Mouse (Mus musculus) Muller cell, postnatal 12 days (primary cell): Measurements from ENCODE around the gene Sds.

Experiments
- DNase-seq: peaks from one replicate; pipeline ENCODE4 v3.0.0-alpha.2; 2015; ENCODE audit errors: inconsistent ontology term

Sds gene

DNA sequence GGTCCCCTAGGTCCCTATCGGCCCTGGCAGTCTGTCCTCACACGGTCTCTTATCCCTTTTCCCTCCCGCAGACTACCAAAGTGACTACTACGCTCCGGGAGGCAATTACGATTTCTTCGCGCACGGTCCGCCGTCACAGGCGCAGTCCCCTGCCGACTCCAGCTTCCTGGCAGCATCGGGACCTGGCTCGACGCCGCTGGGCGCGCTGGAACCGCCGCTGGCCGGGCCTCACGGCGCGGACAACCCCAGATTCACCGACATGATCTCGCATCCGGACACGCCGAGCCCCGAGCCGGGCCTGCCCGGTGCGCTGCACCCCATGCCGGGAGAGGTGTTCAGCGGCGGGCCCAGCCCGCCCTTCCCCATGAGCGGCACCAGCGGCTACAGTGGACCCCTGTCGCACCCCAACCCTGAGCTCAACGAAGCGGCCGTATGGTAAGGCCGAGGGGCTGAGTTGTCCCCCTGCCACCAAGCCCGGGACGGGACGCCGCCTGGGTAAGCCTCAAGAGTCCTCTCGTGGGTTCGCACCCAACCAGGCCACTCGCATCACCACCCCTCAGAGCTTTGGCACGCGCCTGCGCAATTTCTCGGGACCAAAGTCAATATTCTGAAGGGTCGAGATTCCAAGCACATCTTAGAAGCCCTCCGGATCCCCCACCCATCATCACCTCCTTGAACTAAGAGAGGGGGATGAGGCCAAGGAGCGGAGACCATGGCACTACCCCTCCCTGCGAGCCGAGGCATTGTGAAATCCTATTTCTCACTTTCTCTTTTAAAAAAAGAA is 36.2 kb upstream of the Sds start:
- no peak for DNase-seq

DNA sequence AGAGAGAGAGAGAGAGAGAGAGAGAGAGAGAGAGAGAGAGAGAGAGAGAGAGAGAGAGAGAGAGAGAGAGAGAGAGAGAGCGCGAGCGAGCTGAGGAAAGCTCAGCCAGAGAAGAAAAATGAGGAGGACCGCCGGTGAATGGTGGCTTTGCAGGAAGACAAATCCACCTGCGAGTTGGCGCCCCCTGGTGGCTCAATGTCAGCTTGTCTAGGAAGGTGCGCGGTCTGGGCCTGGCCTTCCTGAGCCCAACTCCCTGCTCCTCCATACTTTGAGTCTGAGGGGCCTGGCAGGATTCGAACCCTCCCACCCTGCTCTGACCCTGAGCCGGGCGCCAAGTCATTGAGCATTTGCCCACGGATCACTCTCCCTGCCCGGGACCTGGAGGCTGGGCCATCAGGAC is 35.6 kb upstream of the Sds start:
- DNase-seq = peak; percentile 83

DNA sequence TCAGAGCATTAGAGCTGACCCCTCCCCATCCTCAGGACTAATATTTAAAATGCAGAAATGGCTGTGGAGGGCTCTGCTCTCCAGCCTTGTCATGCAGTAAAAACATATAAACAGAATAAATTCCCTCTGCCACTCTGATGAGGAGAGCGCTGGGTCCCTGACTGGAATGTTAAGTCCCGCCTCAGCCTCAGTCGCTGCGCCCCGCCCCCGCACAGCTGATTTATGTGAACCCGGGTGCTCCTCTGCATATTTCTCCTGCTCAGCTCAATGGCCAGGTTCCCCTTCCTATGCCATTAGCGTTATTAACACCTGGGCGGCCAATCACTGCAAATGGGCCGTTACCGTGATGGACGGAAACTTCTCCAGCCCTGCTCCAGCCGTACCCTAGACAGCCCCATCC is 29.0 kb upstream of the Sds start:
- no peak for DNase-seq

DNA sequence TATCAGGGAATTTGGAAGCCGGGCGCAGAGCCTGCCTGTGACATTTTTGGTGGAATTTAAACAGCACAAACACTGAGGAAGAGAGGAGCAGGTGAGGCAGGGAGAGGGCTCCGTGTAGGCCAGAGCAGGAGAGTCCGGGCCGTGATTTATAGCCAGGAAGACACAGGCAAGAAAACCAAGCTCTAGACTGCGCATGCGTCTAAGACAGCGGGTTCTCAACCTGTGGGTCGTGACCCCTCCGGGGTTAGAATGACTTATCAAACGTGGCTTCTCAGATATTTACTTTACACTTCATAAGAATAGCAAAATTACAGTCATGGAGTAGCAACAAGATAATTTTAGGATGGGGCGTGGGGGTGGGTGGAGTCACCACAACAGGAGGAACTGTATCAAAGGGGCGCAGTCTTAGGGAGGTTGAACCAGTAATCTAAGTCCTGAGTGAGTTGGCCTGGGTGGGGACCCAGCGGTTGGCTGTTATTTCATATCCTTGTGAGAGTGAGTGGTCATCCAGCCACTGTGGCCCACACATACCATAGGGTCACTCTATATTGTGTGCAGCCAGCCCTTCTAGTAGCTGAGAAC is 21.5 kb upstream of the Sds start:
- no peak for DNase-seq

DNA sequence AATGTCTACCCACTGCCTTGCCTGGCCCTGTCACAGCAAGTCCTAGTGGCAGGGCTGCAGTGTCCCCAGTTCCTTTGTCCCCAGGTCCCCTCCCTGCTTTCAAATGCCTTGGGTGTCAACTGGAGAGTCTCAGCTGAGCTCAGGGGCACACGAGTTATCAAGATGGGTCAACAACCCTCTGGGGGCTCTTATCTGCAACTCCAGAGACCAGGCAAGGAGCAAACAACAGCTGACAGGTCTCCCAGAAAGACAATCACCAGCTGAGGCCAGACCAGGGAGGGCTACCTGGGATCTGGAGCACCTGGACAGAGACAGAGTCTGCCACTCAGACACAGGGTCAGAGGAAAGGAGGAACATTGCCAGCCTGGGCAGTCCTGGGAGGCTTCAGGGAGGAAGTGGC is 20.1 kb upstream of the Sds start:
- DNase-seq = no peak

DNA sequence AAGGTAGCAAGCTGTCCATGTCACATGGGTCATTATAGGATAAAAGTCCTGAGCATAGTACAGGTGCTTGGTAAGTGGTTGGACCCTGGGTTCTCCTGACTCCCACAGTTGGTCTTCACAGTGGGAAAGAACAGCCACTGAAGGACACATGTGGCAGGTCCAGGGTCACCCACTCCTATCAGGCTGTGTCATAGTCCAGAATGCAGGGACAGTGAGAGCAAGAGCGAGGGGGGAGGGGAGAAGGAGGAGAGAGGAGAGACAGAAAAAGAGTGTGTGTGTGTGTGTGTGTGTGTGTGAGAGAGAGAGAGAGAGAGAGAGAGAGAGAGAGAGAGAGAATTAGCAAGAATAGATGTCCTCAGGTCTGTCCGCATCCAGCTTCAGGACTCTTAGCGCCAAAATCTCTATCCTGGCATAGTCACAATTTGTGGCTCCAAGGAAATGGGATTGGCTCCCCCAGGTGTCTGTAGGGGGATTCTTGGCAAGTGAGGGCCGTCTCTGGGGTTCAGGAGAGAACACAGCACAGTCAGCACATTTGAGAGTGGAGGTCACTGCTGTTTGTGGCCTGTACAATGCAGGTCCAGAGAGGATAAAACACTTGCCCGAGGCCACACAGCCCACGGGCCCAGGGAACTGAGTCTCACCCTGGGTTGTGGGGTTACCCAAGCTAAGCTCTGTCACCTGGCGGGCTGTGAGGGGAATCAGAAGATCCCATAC is 19.3 kb upstream of the Sds start:
- no peak for DNase-seq

DNA sequence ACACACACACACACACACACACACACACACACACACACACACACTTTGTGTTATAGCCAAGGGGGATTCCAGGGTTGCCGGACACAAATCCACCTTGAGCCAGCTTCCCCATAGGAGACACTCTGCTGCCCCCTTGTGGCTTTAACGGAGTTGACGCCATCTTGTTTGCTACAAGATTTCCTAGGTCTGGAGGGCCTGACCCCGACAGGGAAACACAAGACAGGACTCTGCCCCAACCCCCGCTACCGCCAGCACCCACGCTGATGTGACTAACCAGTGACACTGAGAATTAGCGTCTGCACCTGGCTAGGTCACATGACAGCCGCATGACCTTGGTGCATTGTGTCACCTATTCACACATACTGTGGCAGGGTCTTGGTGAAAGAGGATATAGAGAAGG is 18.7 kb upstream of the Sds start:
- peak; percentile 42 for DNase-seq

DNA sequence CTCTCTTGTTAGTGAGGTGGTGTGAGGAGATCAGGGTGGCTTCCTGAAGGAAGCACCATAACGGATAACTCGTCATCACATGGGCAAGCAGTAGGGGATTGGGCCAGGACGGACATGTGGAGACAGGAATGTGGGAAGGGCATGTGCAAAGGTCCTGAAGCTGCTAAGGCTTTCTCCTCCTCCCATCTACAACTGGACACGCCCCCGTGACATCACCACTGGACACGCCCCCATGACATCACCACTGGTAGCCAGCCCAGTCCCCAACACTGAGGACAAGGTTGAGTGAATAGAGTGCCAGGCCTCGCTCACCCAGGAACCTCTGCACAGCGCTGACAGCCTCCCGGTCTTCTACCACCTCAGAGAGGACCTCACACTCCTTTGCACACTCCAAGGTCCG is 17.2 kb upstream of the Sds start:
- DNase-seq = no peak

DNA sequence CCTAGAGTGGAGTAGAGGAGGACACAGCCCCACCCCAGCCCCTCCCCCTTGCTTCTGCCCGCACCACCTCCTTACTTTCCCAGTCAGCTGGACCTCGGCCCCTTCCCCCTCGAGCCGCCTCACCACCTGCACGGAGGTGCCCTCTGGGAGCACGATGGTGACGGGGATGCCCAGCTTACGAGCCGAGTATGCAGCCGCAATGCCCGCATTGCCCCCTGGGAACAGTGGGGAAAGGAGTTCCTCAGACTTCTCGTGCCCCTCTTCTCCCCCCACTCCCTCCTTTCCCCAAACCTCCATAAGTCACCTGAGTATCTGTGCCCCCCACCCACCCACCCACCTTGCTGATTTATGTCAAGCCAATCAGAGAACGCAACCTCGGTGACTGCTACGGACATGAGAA is 14.4 kb upstream of the Sds start:
- DNase-seq = no peak

DNA sequence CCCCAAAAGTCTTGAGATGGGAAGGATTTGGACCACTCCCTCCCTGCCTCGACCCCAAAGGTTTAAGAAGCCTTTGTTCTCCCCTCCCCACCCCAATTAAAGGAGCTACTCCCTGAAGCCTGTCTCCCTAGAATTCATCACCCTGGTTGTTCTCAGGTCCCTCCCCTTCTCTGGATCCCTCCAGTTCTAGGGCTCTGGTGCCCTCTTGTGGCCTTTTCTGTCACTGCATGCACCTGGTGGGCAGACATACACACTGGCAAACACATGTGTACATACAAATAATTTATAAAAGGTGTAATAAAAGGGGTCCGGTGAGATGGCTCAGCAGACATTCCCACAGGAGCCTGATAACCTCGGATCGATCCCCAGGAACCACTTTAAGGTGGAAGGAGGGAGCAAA is 12.0 kb upstream of the Sds start:
- DNase-seq = no peak

DNA sequence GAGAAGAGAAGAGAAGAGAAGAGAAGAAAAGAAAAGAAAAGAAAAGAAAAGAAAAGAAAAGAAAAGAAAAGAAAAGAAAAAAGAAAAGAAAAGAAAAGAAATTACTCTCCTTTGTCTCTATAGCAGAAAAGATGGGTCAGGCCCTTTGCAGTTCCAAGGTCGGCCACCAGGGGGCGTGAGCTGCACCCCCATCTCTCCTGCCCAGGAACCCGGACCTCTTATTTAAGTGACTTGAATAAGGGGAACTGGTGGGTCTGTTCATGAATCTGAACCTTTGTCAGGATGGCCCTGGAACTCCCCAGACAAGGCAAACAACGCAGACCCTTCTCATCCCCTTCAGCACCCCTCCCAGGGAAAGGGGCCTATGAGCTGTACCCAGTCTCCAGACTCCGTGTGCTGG is 11.3 kb upstream of the Sds start:
- no peak for DNase-seq

DNA sequence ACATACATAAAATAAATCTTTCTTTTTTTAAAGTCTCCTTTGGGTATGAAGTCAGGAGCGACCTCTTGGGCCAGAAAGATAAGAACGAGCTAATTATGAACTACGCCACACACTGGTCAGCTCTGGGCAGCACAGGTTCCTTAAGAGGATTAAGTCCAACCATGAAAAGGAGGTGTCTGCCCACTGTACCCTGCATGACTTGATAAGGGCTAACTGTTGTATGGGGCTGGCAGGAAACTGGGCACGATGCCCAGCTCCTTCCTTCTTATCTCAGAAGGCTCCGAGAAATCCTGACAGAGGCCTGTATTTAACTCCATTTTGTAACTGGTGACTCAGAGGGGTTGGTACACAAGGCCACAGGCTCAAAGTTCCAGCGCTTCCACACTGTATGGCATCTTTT is 10.5 kb upstream of the Sds start:
- no peak for DNase-seq

DNA sequence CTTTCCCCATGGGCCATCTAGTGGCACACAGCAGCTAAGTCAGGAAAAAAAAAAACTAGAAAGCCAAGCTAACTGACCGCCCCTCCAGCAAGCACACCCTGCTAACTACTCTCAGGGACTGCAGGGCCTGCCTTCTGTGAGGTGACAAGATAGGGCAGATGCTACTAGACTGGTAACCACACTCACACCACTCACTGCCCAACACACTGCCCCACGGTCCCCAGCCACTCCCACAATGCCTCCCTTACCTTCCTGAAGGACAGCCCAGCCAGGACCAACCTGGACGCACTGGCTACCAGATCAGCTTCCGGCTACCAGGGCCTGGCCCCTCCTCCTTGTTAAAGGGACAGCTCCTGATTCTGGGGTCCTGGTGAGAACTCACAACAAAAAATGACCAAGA is 9.3 kb upstream of the Sds start:
- peak; percentile 44 for DNase-seq

DNA sequence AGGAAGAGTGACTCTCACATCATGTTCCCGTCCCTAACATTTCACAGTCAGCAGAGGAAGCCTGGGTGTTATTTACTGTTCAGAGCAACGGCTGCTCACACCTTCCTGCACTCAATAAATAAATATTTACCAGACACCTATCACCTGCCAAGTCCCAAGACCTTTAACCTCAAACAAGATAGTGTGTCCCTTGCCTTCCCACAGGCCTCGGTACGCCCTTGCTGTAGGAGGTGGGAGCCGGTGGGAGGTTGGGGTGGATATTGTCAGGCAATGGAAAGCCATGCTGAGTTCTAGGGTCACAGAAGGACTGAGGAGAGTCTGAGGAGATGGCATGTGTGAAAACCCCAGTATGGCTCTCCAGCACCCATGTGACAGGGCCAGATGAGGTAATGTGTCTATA is 8.0 kb upstream of the Sds start:
- no peak for DNase-seq

DNA sequence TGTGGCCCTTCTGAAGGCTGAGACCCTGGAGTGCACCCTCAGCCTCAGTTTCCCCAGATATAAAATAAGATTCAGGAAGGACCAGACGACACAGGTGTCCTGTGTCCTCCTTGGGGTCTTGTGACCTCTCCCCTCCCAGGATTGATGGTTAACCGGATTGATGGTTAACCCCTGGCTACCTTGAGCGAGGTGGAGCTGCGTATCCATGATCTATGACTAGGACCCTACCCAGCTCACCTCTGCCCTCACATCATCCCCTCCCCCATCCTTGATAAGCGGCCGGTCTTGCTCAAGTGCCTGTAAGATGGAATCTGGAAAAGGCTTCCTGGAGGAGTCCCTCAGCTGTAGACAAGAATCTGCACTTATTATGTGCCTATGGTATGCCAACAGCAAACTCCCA is 7.5 kb upstream of the Sds start:
- DNase-seq = no peak

DNA sequence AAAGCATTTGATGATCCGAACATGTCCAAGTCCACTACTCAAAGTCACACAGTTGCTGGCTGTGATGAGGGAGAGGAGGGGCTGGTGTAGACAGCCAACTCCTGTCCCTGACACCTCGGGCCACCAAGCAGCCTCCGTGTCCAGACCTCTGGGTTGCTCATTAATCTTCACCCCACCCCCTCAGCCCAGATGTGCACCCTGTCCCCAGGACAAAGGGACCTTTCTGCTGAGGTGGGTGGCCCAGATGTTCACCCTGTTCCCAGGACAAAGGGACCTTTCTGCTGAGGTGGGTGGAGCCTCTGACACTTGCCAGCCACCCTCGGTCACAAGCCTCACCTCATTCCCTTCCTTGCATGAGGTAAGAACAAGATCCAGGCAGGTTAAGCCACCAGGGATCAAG is 4.8 kb upstream of the Sds start:
- DNase-seq = no peak

DNA sequence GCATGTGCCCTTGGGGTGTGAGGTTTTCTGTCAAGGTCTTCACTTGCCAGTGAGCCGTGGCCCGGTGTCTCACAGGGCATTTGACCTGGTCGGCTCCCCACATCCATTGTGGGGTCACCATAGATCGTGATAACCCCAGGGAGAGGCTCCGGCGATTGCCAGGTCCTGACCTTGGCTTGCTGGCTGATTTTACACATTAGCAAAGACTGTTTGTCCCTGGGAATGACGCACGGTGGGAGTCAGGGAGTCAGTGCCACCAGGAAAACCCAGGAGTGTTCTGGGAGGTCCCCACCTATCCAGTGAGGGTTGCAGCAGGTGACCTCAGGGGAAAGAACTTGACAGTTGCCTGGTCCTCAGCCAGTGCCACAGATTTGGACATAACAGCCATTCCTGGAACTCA is 3.6 kb upstream of the Sds start, which contains the start of gene Sdsl:
Gene Sdsl, minus strand, starts transcription at position 41 of the 400 bp plus-strand sequence.
- no peak for DNase-seq

DNA sequence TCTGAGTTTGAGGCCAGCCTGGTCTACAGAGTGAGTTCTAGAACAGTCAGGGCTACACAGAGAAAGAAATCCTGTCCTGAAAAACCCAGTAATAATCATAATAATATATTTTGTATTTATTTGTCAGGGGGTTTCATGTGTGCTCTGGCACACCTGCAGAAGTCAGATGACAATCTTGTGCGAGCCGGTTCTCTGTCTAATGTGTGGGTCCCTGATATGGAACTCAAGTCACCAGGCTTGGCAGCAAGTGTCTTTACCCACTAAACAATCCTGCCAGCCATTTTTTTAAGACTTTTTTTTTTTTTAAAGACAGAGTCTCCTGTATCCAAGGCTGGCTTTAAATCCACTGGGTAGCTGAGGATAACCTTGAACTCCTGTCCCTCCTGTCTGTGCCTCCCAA is 3.0 kb upstream of the Sds start:
- DNase-seq = no peak

DNA sequence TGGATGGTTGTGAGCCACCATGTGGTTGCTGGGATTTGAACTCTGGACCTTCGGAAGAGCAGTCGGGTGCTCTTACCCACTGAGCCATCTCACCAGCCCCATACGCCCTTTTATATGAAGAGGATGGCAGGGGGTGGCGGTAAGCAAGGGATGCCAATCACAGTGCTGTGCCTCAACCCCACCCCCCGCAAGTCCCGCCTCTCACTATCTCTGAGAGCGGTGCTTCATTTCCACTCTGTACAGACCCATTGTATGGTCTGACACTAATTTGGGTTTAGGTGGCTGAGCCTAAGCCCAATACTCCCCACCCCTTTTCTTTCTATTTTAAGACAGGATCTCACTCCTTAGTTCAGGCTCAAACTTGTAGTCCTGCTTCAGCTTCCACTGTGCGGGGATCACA is 465 bp upstream of the Sds start:
- no peak for DNase-seq

DNA sequence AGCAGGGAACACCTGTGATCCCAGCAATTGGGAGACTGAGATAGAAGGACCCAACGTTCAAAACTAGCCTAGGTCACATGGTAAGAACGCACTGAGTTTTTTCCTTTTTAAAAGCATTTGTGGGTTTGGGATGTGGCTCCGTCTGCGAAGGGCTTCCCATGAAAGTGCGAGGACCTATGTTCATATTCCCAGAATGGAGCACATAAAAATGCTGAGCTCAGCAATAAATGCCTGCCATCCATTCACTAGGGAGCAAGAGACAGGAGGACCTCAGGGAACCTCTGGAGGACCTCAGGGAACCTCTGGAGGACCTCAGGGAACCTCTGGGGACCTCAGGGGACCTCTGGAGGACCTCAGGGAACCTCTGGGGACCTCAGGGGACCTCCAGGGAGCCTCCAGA is 1.7 kb downstream of the Sds start:
- DNase-seq = no peak

DNA sequence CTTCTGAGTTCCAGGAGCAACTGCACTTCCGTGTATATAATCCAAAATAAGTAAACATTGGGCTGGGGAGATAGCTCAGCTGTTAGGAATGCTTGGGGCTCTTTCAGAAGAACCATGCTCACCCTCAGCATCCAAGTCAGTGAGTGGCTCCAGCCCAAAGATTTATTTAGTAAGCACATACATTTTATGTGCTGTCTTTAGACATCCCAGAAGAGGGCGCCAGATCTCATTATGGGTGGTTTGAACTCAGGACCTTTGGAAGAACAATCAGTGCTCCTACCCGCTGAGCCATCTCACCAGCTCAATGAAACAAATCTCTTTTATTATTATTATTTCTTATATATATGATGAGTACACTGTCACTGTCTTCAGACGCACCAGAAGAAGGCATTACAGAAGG is 3.2 kb downstream of the Sds start:
- no peak for DNase-seq

DNA sequence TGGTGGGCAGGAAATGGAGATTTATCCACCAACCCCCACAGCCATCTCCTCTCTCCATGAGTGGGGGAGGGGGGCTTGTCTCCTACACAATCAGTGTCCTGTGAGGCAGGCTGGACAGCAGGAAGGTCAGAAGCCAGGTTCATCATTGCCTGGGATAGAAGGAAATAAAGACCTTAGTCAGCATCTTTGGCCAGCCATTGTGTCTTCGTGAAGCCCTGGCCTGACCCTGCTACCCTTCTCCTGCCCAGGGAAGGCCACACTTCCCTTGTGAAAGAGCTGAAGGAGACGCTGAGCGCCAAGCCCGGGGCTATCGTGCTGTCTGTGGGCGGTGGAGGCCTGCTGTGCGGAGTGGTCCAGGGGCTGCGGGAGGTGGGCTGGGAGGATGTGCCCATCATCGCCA is 4.9 kb downstream of the Sds start:
- DNase-seq = no peak

DNA sequence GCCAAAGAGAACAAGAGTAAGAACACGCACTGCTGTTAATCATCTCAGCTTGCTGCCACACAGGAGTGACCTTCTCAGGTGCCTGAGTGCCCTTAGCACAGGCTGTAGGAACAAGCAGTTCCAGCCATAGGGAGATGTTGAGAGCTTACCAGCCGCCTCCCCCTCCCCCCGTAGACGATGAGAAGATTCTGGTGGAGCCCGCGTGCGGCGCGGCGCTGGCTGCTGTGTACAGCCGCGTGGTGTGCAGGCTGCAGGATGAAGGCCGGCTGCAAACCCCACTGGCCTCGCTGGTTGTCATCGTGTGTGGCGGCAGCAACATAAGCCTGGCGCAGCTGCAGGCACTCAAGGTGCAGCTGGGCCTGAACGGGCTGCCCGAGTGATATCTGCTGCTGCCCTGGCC is 7.1 kb downstream of the Sds start:
- DNase-seq = no peak
